Mouse (Mus musculus) kidney, postnatal 10 days (tissue): Measurements from ENCODE around the gene Dpt.

Source experiments
- DNase-seq: peaks from one replicate; pipeline ENCODE4 v3.0.0; 2021; ENCODE audit warnings: mixed read lengths

Dpt gene

GRCm38 (mm10) chr1:164821307-164821706 lies 24.9 kb downstream of the Dpt start:
- no peak for DNase-seq

- DNase-seq: no peak
Observed at GRCm38 (mm10) chr1:164821821-164822220, 25.4 kb downstream of the Dpt start.

- DNase-seq: no peak
Observed at GRCm38 (mm10) chr1:164822268-164822667, 25.8 kb downstream of the Dpt start.

- no peak for DNase-seq
Observed at GRCm38 (mm10) chr1:164824896-164825295, 28.5 kb downstream of the Dpt start.

GRCm38 (mm10) chr1:164829881-164830280 lies 33.4 kb downstream of the Dpt start:
- no peak for DNase-seq

GRCm38 (mm10) chr1:164832459-164832858 lies 36.0 kb downstream of the Dpt start:
- DNase-seq: no peak

GRCm38 (mm10) chr1:164848616-164849265 lies 52.3 kb downstream of the Dpt start:
- DNase-seq: peak; percentile 26

GRCm38 (mm10) chr1:164855700-164856099 lies 59.3 kb downstream of the Dpt start:
- DNase-seq: peak; percentile 74

- no peak for DNase-seq
Observed at GRCm38 (mm10) chr1:164859952-164860351, 63.5 kb downstream of the Dpt start.

GRCm38 (mm10) chr1:164860782-164861181 lies 64.3 kb downstream of the Dpt start:
- DNase-seq: no peak

- DNase-seq: no peak
Observed at GRCm38 (mm10) chr1:164861501-164861900, 65.1 kb downstream of the Dpt start.

GRCm38 (mm10) chr1:164862946-164863883 lies 66.8 kb downstream of the Dpt start:
- DNase-seq: no peak

- no peak for DNase-seq
Observed at GRCm38 (mm10) chr1:164864666-164865065, 68.2 kb downstream of the Dpt start.

- DNase-seq: peak; percentile 59
Observed at GRCm38 (mm10) chr1:164870694-164871093, 74.2 kb downstream of the Dpt start.
